Mouse (Mus musculus) testis, adult 2 months (tissue): ENCODE data around the gene Gpr87. TPM values are rescaled to one million over a fixed set of nuclear protein-coding genes. Genes with fewer than 3 reads are reported as not detected.
A peak's percentile ranks its signal among the peaks of the same experiment; 100 is the strongest.

Experiments used
- H3K27ac ChIP-seq: fragments of 200-500 bp; 2 replicates; pipeline ENCODE4 v1.5.1; 2012; ENCODE audit warnings: low read depth, low read length; ENCODE audit not compliant: control insufficient read depth, insufficient read depth
- H3K27me3 ChIP-seq: fragments of 200-500 bp; 2 replicates; pipeline ENCODE4 v1.6.1; 2012; ENCODE audit warnings: mild to moderate bottlenecking, low read length, moderate library complexity; ENCODE audit not compliant: control insufficient read depth, insufficient read depth
- H3K36me3 ChIP-seq: fragments of 200-500 bp; 2 replicates; pipeline ENCODE4 v1.6.1; 2012; ENCODE audit warnings: mild to moderate bottlenecking, low read length; ENCODE audit not compliant: control insufficient read depth, insufficient read depth
- H3K4me1 ChIP-seq: fragments of 200-500 bp; 2 replicates; pipeline ENCODE4 v1.6.1; 2012; ENCODE audit warnings: low read length; ENCODE audit not compliant: control insufficient read depth, insufficient read depth
- H3K4me3 ChIP-seq: fragments of 200-500 bp; 2 replicates; pipeline ENCODE4 v1.5.1; 2012; ENCODE audit warnings: low read depth, mild to moderate bottlenecking, low read length, moderate library complexity, mixed read lengths; ENCODE audit not compliant: control insufficient read depth
- CTCF ChIP-seq: fragments of 200-500 bp; IDR thresholded peaks from 2 replicates; pipeline ENCODE4 v1.5.1; 2012; ENCODE audit warnings: low read depth, mild to moderate bottlenecking, inconsistent platforms, low read length, moderate library complexity; ENCODE audit not compliant: control insufficient read depth, insufficient read depth, insufficient replicate concordance
- POLR2A ChIP-seq: fragments of 200-500 bp; IDR thresholded peaks from 2 replicates; pipeline ENCODE4 v1.6.1; 2012; ENCODE audit warnings: low read depth, mild to moderate bottlenecking, inconsistent platforms, low read length, moderate library complexity; ENCODE audit not compliant: control insufficient read depth
- polyA plus RNA-seq: library from polyadenylated mRNA; depleted of rRNA; stranded (reverse); fragments of >200 nt; gene quantifications from 2 replicates; pipeline ENCODE4 v1.2.3, GENCODE M21; 2012

Gene Gpr87
- polyA plus RNA-seq, 1 experiment, result not detected

GRCm38 (mm10) chr3:59219326-59219725 is 24.4 kb upstream of the Gpr87 start:
- TF ChIP-seq CTCF (no peak), POLR2A (no peak)

GRCm38 (mm10) chr3:59217211-59217610 is 22.3 kb upstream of the Gpr87 start:
- Histone ChIP-seq H3K27me3 (no peaks in the 10 kb centered on the region), H3K27ac (0 out of 2 replicates have a peak overlapping the region, but pooled peaks have one; percentile 25), H3K36me3 (no peaks in the 10 kb centered on the region), H3K4me1 (0 out of 2 replicates have a peak, but pooled peaks cover 2% of the 10 kb centered on the region), H3K4me3 (no peak overlapping the region)
- TF ChIP-seq POLR2A (no peak), CTCF (no peak)

More at GRCm38 (mm10) chr3:59219326-59219725, 24.4 kb upstream of the Gpr87 start:
- H3K4me1 ChIP-seq, result 0 out of 2 replicates have a peak, but pooled peaks cover 2% of the 10 kb centered on the region
- no peaks in the 10 kb centered on the region for H3K36me3 ChIP-seq
- no peak overlapping the region for H3K27ac ChIP-seq
- no peak overlapping the region for H3K4me3 ChIP-seq
- no peaks in the 10 kb centered on the region for H3K27me3 ChIP-seq

- Histone ChIP-seq H3K27me3 (no peaks in the 10 kb centered on the region), H3K4me1 (no peaks in the 10 kb centered on the region; the same call in 1 of the 2 replicates), H3K36me3 (no peaks in the 10 kb centered on the region), H3K4me3 (no peak overlapping the region), H3K27ac (no peak overlapping the region)
- TF ChIP-seq POLR2A (no peak), CTCF (no peak)
Observed at GRCm38 (mm10) chr3:59212404-59212803, 17.5 kb upstream of the Gpr87 start.

GRCm38 (mm10) chr3:59211784-59212183 is 16.9 kb upstream of the Gpr87 start:
- no peaks in the 10 kb centered on the region for H3K27me3 ChIP-seq
- TF ChIP-seq CTCF, result no peak
- TF ChIP-seq POLR2A, result no peak
- H3K4me3 ChIP-seq, result no peak overlapping the region
- no peaks in the 10 kb centered on the region; the same call in 1 of the 2 replicates for H3K4me1 ChIP-seq
- no peaks in the 10 kb centered on the region for H3K36me3 ChIP-seq
- no peak overlapping the region for H3K27ac ChIP-seq

GRCm38 (mm10) chr3:59210727-59211126 is 15.8 kb upstream of the Gpr87 start, which contains the start of gene P2ry13:
Gene P2ry13 (minus strand): TSS chr3:59210882.
- H3K27me3 ChIP-seq, result no peaks in the 10 kb centered on the region
- no peak within 1 kb of the TSS for H3K27ac ChIP-seq
- no peak for TF ChIP-seq POLR2A
- TF ChIP-seq CTCF, result no peak
- H3K36me3 ChIP-seq, result no peaks in the 10 kb centered on the region
- H3K4me1 ChIP-seq, result no peaks in the 10 kb centered on the region; the same call in 1 of the 2 replicates
- H3K4me3 ChIP-seq, result no peak within 1 kb of the TSS

GRCm38 (mm10) chr3:59210089-59210488 is 15.2 kb upstream of the Gpr87 start:
- no peaks in the 10 kb centered on the region; the same call in 1 of the 2 replicates for H3K4me1 ChIP-seq
- no peak overlapping the region for H3K4me3 ChIP-seq
- no peak for TF ChIP-seq POLR2A
- TF ChIP-seq CTCF, result no peak
- H3K27me3 ChIP-seq, result no peaks in the 10 kb centered on the region
- no peaks in the 10 kb centered on the region for H3K36me3 ChIP-seq
- no peak overlapping the region for H3K27ac ChIP-seq

- peak overlapping the region; percentile 32 for H3K4me3 ChIP-seq
- H3K36me3 ChIP-seq, result no peaks in the 10 kb centered on the region
- TF ChIP-seq POLR2A, result no peak
- TF ChIP-seq CTCF, result no peak
- no peak overlapping the region for H3K27ac ChIP-seq
- H3K27me3 ChIP-seq, result no peaks in the 10 kb centered on the region
- H3K4me1 ChIP-seq, result no peaks in the 10 kb centered on the region; the same call in 1 of the 2 replicates
Observed at GRCm38 (mm10) chr3:59208650-59209548, 14.0 kb upstream of the Gpr87 start.
